In genomic region chr9:93252146-93252545, GRCm38 (mm10) we compare ENCODE assay signal across 16 mouse cellular contexts.
"Had no signal": no experiment of that assay in that cellular context is flagged by ENCODE, and none has a peak within 500 bp of the region (broad histone marks: within the 10 kb centered on the region; RNA-seq: fewer than 3 reads in every experiment).

No protein-coding gene starts in this region.

- H3K4me3 ChIP-seq: lung, embryonic 15.5 days; megakaryocyte, embryonic 14.5 days; midbrain, embryonic 13.5 days; midbrain, embryonic 15.5 days; neural tube, embryonic 12.5 days; stomach, embryonic 15.5 days had no signal

- H3K4me2 ChIP-seq: lung, embryonic 15.5 days; midbrain, embryonic 11.5 days; midbrain, embryonic 13.5 days; midbrain, embryonic 15.5 days; neural tube, embryonic 12.5 days; stomach, embryonic 15.5 days had no signal

- DNase-seq: lung, adult 2 months; lung, postnatal 14 days; lung, postnatal 36 days; right cerebral cortex, postnatal 14 days; thymus, adult 2 months; thymus, postnatal 25 days had no signal

- H3K27ac ChIP-seq: lung, embryonic 15.5 days; macrophage; midbrain, embryonic 13.5 days; midbrain, embryonic 15.5 days; neural tube, embryonic 12.5 days; stomach, embryonic 15.5 days; stomach, postnatal 0 days had no signal

- H3K9me3 ChIP-seq: lung, embryonic 15.5 days; midbrain, embryonic 13.5 days; midbrain, embryonic 15.5 days; neural tube, embryonic 12.5 days; stomach, embryonic 15.5 days had no signal

- ATAC-seq: lung, postnatal 0 days; midbrain, embryonic 13.5 days; midbrain, embryonic 15.5 days had no signal

- H3K27me3 ChIP-seq: lung, embryonic 15.5 days; megakaryocyte, embryonic 14.5 days; midbrain, embryonic 13.5 days; midbrain, embryonic 15.5 days; neural tube, embryonic 12.5 days; stomach, embryonic 15.5 days had no signal

- H3K4me1 ChIP-seq: lung, embryonic 15.5 days; megakaryocyte, embryonic 14.5 days; midbrain, embryonic 13.5 days; midbrain, embryonic 15.5 days; neural tube, embryonic 12.5 days; stomach, embryonic 15.5 days had no signal

- H3K36me3 ChIP-seq: lung, embryonic 15.5 days; midbrain, embryonic 13.5 days; midbrain, embryonic 15.5 days; neural tube, embryonic 12.5 days; stomach, embryonic 15.5 days had no signal

- H3K9ac ChIP-seq: lung, embryonic 15.5 days; midbrain, embryonic 13.5 days; midbrain, embryonic 15.5 days; neural tube, embryonic 12.5 days; stomach, embryonic 15.5 days had no signal
